Mouse (Mus musculus): ENCODE data around the gene Tac1.
"Not testable (repeated sequence)": the region's sequence is repeated elsewhere in the genome, so short reads cannot be mapped to it uniquely, and the experiment has no call there.

Tac1 gene

DNA sequence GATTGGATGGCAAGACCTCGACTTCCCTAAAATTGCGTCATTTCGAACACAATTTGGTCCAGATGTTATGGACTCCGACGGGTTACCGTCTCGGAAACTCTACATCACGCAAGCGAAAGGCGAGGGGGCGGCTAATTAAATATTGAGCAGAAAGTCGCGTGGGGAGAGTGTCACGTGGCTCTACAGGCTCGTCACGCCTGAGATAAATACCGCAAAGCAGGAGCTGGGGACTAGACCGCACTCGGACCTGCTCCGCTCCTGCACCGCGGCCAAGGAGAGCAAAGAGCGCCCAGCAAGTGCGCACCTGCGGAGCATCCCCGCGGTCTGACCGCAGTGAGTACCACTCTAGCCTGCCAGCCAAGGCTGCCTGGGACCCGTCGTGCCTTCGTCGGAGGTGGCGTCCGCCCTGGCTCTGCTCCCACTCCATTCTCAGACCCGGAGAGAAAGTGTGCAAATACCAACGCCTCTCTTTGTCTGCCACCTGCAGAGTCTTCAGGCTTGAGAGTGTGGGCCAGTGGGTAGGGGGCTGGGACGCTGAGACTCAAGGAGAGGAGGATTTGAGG, at the start of gene Tac1:
TSS of gene Tac1 (plus strand) at position 51 of the 563 bp plus-strand sequence.
- Histone ChIP-seq H3K4me3 (replicated peaks; ENCODE audit: low read length) (peak within 1 kb of the TSS; percentile 57), H3K9me3 (ENCODE audit: low read length) (peaks cover 7% of the 10 kb centered on the region; the same call in 1 of the 2 replicates), H3K36me3 (ENCODE audit: insufficient read depth, low read length) (no peaks in the 10 kb centered on the region), H3K4me1 (replicated peaks; ENCODE audit: low read depth, low read length) (peaks cover 26% of the 10 kb centered on the region), H3K27me3 (ENCODE audit: insufficient read depth, low read length) (peaks cover 37% of the 10 kb centered on the region)
- TF ChIP-seq POU5F1 (IDR thresholded peaks at IDR 0.05; ENCODE audit: borderline replicate concordance, low read length): no peak
- no peak for TF ChIP-seq NANOG (IDR thresholded peaks at IDR 0.05; ENCODE audit: borderline replicate concordance, low read length)
- TF ChIP-seq CTCF (conservative IDR thresholded peaks at IDR 0.05; ENCODE audit: low read length): no peak

DNA sequence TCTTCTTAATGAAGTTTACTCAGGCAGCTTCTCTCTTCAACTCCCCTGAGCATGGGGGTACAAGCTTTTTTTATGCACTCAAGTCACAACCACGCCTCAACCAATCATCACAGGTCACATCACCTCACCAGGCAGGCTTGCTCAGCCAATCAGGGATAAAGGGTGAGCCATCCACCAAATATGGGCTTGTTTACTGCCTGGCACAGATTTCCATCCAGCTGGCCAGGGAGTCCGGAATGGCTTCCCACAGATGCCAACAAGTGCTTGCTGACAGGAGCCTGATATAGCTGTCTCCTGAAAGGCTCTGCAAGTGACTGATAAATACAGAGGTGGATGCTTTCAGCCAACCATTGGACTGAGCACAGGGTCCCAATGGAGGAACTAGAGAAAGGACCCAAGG, 11.2 kb upstream of the Tac1 start:
- not testable (repeated sequence) for H3K36me3 ChIP-seq (ENCODE audit: insufficient read depth, low read length); H3K27me3 ChIP-seq (ENCODE audit: insufficient read depth, low read length); H3K4me1 ChIP-seq (replicated peaks; ENCODE audit: low read depth, low read length); H3K4me3 ChIP-seq (replicated peaks; ENCODE audit: low read length); H3K9me3 ChIP-seq (ENCODE audit: low read length)

DNA sequence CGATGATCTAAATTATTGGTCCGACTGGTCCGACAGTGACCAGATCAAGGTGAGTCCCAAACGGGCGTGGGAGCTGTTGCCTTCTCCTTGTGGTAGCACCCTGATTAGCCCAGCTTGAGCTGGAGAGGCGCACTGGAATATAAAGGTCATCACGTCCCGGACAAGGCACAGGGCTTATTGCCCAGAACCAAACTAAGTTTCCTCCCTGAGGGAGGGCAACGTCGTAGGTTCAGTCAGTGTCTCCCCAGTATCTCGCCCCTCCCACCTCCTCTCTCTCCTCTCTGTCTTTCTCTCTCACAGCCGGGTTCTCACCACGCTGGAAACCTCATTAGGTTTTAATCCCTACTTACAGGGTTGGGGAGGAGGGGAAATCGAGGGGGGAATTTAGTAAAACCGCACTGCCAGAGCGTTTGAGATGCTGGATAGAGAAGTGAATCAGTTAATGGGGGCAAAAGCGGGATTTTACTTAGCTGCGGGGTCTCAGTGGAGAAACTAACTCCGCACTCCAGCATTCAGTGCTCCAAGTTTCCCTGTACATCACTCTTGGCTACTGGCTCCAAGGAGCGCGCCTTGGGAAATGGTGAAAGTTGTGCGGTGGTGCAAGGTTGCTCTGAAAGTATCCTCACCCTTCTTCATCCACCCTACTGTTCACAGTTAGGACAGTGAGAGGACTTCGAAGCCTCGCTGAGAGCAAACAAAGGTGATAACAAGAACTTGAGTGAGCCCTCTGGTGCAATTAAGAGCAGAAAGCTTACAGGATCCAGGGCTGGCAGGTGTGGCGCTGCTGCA, 1.2 kb downstream of the Tac1 start:
- no peak for TF ChIP-seq POU5F1 (IDR thresholded peaks at IDR 0.05; ENCODE audit: borderline replicate concordance, low read length)
- TF ChIP-seq CTCF (conservative IDR thresholded peaks at IDR 0.05; ENCODE audit: low read length): no peak
- TF ChIP-seq NANOG (IDR thresholded peaks at IDR 0.05; ENCODE audit: borderline replicate concordance, low read length): no peak

GRCm38 (mm10) chr6:7558164-7558563, 3.5 kb downstream of the Tac1 start:
- TF ChIP-seq POU5F1 (IDR thresholded peaks at IDR 0.05; ENCODE audit: borderline replicate concordance, low read length): no peak
- no peak for TF ChIP-seq NANOG (IDR thresholded peaks at IDR 0.05; ENCODE audit: borderline replicate concordance, low read length)
- no peak for TF ChIP-seq CTCF (conservative IDR thresholded peaks at IDR 0.05; ENCODE audit: low read length)
- H3K4me1 ChIP-seq (replicated peaks; ENCODE audit: low read depth, low read length): peaks cover 26% of the 10 kb centered on the region
- H3K9me3 ChIP-seq (ENCODE audit: low read length): peaks cover 7% of the 10 kb centered on the region; the same call in 1 of the 2 replicates
- peaks cover 37% of the 10 kb centered on the region for H3K27me3 ChIP-seq (ENCODE audit: insufficient read depth, low read length)
- H3K4me3 ChIP-seq (replicated peaks; ENCODE audit: low read length): no peak overlapping the region
- H3K36me3 ChIP-seq (ENCODE audit: insufficient read depth, low read length): no peaks in the 10 kb centered on the region

More for the DNA sequence above, 1.2 kb downstream of the Tac1 start:
- H3K4me1 ChIP-seq (replicated peaks; ENCODE audit: low read depth, low read length): peaks cover 26% of the 10 kb centered on the region
- H3K36me3 ChIP-seq (ENCODE audit: insufficient read depth, low read length): no peaks in the 10 kb centered on the region
- H3K4me3 ChIP-seq (replicated peaks; ENCODE audit: low read length): peak overlapping the region; percentile 57
- peaks cover 7% of the 10 kb centered on the region; the same call in 1 of the 2 replicates for H3K9me3 ChIP-seq (ENCODE audit: low read length)
- peaks cover 37% of the 10 kb centered on the region for H3K27me3 ChIP-seq (ENCODE audit: insufficient read depth, low read length)

DNA sequence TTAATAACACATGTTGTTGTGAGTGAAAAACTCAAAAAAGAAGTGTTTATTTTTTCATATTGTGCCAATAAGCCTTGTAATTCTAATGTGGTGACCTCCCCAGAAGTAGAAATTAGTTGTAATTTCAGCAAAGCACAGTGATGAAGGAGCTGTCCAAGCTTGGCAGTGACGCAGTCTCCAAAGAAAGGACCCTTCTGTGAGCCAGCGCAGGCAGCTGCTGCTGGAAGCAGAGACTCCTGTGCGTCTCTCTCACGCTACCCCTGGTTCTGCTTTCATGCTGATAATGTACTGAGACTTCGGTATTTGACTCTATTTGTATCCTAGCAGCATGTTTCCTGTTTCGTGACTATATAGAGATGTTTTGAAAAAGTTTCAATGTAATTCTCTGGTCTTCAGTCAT, 7.8 kb downstream of the Tac1 start:
- peaks cover 3% of the 10 kb centered on the region; the same call in 1 of the 2 replicates for H3K27me3 ChIP-seq (ENCODE audit: insufficient read depth, low read length)
- no peak for TF ChIP-seq CTCF (conservative IDR thresholded peaks at IDR 0.05; ENCODE audit: low read length)
- TF ChIP-seq POU5F1 (IDR thresholded peaks at IDR 0.05; ENCODE audit: borderline replicate concordance, low read length): no peak
- TF ChIP-seq NANOG (IDR thresholded peaks at IDR 0.05; ENCODE audit: borderline replicate concordance, low read length): no peak
- no peak overlapping the region for H3K4me3 ChIP-seq (replicated peaks; ENCODE audit: low read length)
- H3K36me3 ChIP-seq (ENCODE audit: insufficient read depth, low read length): no peaks in the 10 kb centered on the region
- H3K9me3 ChIP-seq (ENCODE audit: low read length): no peaks in the 10 kb centered on the region
- H3K4me1 ChIP-seq (replicated peaks; ENCODE audit: low read depth, low read length): no peaks in the 10 kb centered on the region

- Histone ChIP-seq H3K4me1 (replicated peaks; ENCODE audit: low read depth, low read length) (no peaks in the 10 kb centered on the region), H3K36me3 (ENCODE audit: insufficient read depth, low read length) (no peaks in the 10 kb centered on the region), H3K27me3 (ENCODE audit: insufficient read depth, low read length) (no peaks in the 10 kb centered on the region), H3K4me3 (replicated peaks; ENCODE audit: low read length) (no peak overlapping the region), H3K9me3 (ENCODE audit: low read length) (no peaks in the 10 kb centered on the region)
- no peak for TF ChIP-seq POU5F1 (IDR thresholded peaks at IDR 0.05; ENCODE audit: borderline replicate concordance, low read length)
- no peak for TF ChIP-seq CTCF (conservative IDR thresholded peaks at IDR 0.05; ENCODE audit: low read length)
- TF ChIP-seq NANOG (IDR thresholded peaks at IDR 0.05; ENCODE audit: borderline replicate concordance, low read length): no peak
These were observed 9.9 kb downstream of the Tac1 start for GRCm38 (mm10) chr6:7564537-7564936.

- no peaks in the 10 kb centered on the region for H3K4me1 ChIP-seq (replicated peaks; ENCODE audit: low read depth, low read length)
- no peaks in the 10 kb centered on the region for H3K27me3 ChIP-seq (ENCODE audit: insufficient read depth, low read length)
- H3K9me3 ChIP-seq (ENCODE audit: low read length): no peaks in the 10 kb centered on the region
- no peak for TF ChIP-seq CTCF (conservative IDR thresholded peaks at IDR 0.05; ENCODE audit: low read length)
- no peak for TF ChIP-seq NANOG (IDR thresholded peaks at IDR 0.05; ENCODE audit: borderline replicate concordance, low read length)
- no peak for TF ChIP-seq POU5F1 (IDR thresholded peaks at IDR 0.05; ENCODE audit: borderline replicate concordance, low read length)
- H3K4me3 ChIP-seq (replicated peaks; ENCODE audit: low read length): no peak overlapping the region
- H3K36me3 ChIP-seq (ENCODE audit: insufficient read depth, low read length): no peaks in the 10 kb centered on the region
These were observed 16.5 kb downstream of the Tac1 start for GRCm38 (mm10) chr6:7571144-7571543.

DNA sequence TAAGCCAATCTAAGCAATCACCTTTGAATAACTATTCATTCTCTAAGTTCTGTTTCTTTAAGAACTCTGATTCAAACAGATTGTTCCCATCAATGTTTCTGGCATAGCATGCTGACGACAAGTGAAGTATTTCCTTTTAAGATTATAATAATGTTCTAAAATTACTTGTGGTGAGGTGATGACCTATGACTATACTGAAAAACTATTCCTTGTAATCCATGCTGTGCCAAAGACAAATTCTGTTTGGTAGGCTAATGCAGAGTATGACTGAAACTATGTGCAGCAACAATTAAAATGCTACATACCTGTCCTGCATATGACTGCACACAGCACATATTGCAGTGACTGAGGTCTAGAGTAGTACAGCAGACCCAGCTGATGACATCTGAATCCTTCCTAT, 23.4 kb downstream of the Tac1 start:
- no peaks in the 10 kb centered on the region for H3K36me3 ChIP-seq (ENCODE audit: insufficient read depth, low read length)
- no peaks in the 10 kb centered on the region for H3K4me1 ChIP-seq (replicated peaks; ENCODE audit: low read depth, low read length)
- no peaks in the 10 kb centered on the region for H3K9me3 ChIP-seq (ENCODE audit: low read length)
- TF ChIP-seq POU5F1 (IDR thresholded peaks at IDR 0.05; ENCODE audit: borderline replicate concordance, low read length): no peak
- no peak overlapping the region for H3K4me3 ChIP-seq (replicated peaks; ENCODE audit: low read length)
- no peaks in the 10 kb centered on the region for H3K27me3 ChIP-seq (ENCODE audit: insufficient read depth, low read length)

DNA sequence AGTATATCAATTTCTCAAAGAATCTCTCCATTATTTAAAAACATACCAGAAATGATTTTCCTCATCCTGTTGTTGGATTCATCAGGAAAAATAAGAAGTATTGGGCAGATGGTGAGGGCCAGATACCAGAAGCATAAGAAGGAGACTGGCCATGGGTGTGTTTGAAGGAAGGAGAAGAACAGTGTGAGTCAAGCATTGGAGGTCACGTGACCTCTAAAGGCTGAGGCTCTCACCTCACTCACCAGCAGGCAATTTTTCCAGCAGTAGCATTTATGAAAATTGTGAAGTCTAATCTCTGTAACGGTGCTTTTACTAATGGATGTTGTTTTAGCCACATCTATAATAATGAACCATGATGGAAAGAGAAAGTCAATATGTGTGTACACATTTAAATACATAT, 39.8 kb downstream of the Tac1 start:
- Histone ChIP-seq H3K4me3 (replicated peaks; ENCODE audit: low read length) (no peak overlapping the region), H3K27me3 (ENCODE audit: insufficient read depth, low read length) (no peaks in the 10 kb centered on the region), H3K4me1 (replicated peaks; ENCODE audit: low read depth, low read length) (no peaks in the 10 kb centered on the region), H3K36me3 (ENCODE audit: insufficient read depth, low read length) (no peaks in the 10 kb centered on the region), H3K9me3 (ENCODE audit: low read length) (no peaks in the 10 kb centered on the region)
- no peak for TF ChIP-seq POU5F1 (IDR thresholded peaks at IDR 0.05; ENCODE audit: borderline replicate concordance, low read length)
- no peak for TF ChIP-seq NANOG (IDR thresholded peaks at IDR 0.05; ENCODE audit: borderline replicate concordance, low read length)
- TF ChIP-seq CTCF (conservative IDR thresholded peaks at IDR 0.05; ENCODE audit: low read length): no peak

All from E14TG2a.4 (cell line).